Mouse (Mus musculus) CD8-positive naive resting alpha-beta T cell, adult 2 months (primary cell): ENCODE measurements around the gene Fgb.

Experiments used
- DNase-seq, 2 experiments: peaks; one replicate each; pipeline ENCODE4 v3.0.0; 2022; ENCODE audit warnings: low read depth in 2 of 2, low spot score in 2 of 2

Fgb gene

DNA sequence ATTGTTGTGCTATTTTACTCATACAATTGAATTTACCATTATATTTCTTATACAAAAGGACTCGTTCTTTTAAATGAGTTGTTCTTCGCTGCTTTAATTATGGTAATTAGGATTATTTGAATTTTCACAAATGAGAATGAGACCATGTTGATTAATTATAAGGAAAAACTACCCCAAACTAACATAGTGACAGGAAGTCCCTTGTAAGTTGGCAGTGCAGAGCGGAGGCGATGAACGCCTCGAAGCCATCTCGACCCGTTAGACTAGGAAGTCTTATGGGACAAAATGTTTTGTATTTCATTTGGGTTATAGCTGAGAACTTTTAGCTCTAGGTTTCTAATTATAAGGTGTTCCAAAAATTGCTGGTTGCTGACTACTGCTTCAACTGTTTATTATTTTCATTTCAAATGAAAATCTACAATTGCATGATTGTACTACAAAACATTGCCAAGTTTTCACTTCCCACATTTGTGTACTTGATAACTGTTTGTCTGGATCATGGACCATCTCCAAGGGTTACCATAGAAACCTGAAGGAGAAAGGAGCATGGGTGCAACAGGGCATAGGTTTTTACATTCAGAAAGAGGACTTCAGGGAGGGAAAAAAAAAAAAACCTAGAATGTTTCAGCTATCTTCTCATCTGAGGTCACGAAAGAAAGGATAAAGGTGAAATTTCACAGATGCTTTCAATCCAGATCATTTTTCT lies 22.0 kb downstream of the Fgb start:
- no peak for DNase-seq

DNA sequence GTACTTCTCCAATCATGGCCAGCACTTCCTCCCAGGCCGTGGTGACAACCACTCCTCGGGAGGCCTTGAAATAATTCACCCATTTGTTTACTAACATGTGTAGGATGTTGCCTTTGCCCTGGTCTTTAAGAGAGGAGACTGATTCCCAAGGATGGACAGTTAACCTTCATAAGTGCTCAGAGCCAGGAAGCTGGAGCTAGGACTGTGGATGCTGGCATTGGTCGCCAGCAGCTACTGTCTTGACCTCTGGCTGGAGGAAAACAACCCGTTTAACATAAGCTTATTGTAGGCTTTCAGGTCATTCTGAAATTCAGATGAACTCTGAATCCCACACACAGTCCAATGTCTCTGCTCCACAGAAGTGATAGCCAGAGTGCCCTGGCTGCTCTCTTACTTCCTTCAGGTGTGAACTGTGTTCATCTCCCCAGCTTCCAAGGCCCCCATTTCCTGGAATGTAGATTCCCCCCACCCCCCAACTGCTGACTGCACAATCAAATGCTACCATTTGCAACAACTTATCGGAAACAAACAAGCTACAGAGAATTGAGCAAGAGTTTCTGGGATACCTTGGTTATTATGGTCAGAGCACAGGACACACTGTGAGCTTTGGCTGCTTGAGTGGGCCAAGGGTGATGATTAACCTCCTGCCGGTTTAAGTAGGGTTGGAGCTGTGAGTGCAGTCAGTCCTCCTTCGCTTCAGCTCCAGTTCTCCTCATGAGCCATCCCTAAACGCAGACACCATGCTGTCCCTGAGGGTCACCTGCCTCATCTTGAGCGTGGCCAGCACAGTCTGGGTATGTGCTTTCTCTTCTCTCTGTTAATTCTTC lies 24.0 kb downstream of the Fgb start, which contains the start of gene Fga:
Fga (plus strand) TSS at position 602 of the 827 bp plus-strand sequence.
- DNase-seq = no peak

DNA sequence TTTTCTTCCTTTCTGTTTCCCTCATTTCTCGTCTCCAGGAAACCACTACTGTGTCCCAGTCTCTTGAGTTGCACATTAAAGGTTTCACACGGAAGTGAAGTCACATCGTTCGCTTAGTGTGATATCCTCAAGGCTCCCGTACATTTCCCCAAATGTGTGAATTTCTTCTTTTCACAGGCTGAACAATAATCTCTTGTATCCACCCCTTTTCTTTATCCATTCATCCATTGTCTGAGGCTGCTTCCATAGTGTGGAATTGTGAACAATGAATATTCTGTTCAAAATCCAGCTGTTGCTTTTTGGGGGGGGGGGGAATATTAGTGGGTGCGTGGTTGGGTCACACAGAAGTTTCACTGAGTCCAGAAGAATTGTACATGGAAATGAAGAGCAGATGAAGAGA lies 24.6 kb downstream of the Fgb start:
- no peak for DNase-seq

DNA sequence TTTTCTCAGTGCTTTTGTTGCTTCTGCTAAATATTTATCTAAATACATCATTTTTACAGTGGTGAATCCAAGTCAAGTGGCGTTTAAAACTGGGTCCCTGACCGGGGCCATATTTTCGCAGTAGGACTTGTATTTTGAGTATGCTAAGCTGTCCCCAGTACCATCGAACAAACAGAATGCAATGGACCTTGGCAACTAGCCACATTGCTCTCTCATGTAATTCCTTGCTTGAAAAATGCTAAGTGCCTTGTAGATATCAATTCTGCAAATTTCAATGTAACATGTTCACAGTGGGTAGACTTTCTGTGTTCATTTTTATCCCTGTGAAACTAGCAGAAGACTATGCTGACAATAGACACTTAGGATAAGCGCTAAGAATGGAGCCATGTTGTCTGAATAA lies 28.5 kb downstream of the Fgb start:
- DNase-seq = no peak

DNA sequence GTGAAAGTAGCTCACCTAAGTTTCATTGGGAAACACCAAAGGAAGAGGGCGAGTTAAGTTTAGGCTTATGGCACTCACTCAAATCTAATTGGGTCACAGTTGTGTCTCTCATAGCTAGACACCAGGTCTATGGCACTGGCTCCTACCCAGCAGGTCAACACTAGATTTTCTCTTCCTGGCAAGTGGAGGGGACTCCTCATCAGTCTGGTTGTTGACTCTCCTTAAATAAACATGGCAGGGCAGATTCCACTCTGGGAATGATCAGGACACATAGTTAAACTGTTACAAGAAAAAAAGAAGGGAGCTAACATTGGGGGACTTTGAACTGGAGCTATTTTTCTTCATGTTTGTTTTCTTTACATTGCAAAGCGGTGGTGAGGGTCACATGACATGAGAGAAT lies 29.3 kb downstream of the Fgb start:
- DNase-seq = no peak

DNA sequence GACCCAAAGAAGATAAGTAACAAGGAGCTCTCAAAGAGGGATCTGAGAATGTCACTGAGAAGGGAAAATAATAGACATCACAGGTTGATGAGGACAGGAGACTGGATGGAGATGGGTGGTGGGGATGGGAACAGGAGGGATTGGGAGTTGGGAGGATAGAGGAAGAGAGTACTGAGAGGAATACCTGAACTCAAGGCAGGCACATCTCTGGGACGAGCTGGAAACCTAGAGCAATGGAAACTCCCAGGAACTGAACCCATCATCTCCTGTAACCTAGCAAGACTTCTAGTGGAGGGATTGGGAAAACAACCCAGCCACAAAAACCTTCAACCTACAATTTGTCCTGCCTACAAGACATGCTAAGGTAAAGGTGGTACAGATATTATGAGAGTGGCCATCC lies 33.4 kb downstream of the Fgb start:
- DNase-seq = no peak

DNA sequence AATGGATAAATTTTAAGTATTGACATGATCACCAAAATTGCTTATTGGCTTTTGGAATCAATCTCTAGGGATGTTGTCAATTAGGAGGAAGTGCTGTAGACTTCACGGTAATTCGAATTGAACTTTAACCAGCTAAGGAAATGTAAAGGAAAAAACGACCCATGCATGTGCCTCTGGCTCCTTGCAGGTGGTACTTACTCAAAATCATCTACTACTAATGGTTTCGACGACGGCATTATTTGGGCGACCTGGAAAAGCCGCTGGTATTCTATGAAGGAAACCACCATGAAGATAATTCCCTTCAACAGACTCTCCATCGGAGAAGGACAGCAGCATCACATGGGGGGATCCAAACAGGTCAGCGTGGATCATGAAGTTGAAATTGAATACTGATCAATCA lies 35.7 kb downstream of the Fgb start:
- no peak for DNase-seq

DNA sequence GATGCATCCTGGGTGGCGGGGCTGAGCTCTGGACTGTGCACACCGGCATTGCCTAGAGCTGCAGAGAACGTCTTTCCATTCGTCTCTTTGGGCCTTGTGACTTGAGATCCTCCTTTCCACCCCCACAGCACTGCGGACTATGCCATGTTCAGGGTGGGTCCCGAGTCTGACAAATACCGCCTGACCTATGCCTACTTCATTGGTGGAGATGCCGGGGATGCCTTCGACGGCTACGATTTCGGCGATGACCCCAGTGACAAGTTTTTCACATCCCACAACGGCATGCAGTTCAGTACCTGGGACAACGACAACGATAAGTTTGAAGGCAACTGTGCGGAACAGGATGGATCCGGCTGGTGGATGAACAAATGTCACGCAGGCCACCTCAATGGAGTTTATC lies 37.0 kb downstream of the Fgb start:
- no peak for DNase-seq

DNA sequence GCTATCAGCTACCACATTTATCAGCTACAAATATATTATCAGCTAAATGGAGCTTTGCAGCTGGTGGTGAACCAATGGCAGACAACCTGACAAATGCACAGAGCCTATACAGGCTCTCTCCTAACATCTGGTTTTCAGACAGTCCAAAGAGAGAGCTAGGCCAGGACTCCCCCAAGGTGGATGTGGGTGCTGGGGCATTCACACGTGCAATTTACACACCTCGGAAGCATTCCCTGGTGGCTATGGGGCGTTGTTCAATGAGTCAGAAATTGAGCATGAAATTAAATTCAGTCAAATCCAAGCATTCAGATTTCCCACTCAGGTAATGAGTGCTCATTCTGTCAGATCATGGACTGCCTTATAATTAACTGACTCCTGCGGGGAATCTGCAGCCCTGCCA lies 38.1 kb downstream of the Fgb start:
- DNase-seq = no peak

DNA sequence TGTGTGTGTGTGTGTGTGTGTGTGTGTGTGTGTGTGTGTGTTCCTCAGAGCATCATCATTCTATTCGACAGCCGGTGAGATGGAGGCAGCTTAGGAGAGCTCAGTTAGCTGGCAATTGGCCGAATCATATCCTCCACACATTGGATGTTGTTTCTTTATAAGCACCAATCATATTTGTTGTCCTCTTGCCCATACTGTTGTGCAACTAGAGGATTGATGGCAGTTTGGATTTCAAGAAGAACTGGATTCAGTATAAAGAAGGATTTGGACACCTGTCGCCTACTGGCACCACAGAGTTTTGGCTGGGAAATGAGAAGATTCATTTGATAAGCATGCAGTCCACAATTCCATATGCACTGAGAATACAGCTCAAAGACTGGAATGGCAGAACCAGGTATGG lies 38.5 kb downstream of the Fgb start:
- DNase-seq = no peak

DNA sequence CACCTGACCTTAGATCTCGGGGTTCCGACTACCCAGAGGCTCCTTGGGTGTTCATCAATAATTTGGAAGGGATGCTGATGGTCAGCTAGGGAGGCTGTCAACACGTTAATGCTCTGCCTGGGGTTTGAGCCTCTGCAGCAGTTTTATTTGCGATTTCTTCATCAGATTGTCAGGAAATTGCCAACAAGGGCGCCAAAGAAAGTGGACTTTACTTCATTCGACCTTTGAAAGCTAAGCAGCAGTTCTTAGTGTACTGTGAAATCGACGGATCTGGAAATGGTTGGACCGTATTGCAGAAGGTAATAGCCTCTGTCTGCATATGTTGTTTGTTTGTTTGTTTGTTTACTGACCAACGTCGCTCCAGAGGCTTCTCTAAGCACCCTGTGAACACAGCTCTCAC lies 39.4 kb downstream of the Fgb start:
- no peak for DNase-seq

DNA sequence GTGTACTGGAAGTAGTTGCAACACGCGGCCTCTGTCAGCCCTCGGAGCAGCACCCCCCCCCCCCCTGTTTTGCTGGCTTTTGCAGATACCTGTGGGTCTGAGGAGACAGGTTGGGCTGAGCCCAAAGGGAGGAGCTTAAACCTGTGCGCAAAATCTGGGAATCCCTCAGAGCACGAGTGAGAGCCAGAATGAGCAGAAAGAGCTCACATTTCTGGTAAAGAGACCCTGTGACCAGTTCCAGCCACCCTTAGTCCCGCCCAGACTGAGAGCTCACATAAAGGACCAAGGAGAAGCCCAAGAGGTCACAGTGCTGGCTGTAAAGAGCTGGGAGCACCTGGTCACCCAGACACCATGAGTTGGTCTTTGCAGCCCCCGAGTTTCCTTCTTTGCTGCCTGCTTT lies 42.1 kb downstream of the Fgb start, which contains the start of gene Fgg:
Fgg (plus strand) TSS at position 168 of the 400 bp plus-strand sequence.
- no peak for DNase-seq

DNA sequence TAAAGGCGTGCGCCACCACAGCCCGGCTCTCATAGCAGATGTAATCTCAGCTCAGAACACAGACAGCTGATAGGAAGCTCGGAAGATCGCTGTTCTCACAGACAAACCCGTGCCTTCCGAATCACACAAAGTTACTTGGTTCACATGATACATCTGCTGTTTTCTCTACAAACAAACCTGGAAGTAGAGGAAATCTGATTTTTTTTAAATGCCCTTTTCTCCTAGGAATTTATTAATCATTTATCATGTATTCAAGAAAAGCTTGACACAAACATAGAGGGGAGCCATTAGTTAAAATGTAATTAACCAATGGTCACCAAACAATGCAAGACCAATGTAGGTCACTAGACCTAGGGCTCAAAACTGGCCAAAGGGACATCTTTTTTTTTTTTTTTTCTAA lies 44.9 kb downstream of the Fgb start:
- no peak for DNase-seq

DNA sequence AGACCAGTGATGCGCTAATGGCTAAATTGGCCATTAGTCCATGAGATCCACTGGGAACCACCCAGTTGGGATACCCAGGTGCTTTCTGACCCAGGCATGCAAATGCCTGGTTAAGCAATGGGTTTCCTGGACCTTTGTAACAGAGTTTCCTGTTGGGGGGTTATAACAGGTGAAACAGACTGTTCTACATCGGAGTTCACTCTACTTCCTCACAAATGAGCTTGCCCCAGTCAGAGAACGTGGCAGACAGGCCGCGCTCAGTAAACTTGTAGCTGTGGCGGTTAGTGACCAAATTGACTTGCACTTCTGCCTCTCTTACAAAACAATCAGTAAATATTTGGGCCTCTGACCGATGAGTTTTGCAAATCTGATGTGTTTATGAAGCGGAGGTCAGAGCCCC lies 46.6 kb downstream of the Fgb start:
- DNase-seq = no peak

DNA sequence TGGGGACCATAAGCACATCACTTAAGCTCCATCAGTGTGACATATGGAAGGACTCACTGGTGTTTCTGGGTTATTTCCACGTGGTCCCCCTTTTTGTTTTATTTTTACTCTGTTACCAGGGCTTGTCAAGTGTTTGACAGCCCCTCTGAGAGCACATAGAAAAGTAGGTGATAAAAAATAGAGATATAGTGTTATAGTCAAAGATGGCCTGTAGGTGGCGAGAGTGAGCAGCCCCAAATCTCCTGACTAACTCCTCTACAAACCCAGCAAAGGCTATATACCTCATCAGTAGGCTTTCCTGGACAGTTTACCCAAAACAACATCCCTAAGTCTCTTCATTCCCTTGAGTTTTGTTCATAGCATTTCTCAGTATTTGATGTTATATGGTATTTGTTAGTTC lies 47.5 kb downstream of the Fgb start:
- DNase-seq = peak; percentile 3 to 20

DNA sequence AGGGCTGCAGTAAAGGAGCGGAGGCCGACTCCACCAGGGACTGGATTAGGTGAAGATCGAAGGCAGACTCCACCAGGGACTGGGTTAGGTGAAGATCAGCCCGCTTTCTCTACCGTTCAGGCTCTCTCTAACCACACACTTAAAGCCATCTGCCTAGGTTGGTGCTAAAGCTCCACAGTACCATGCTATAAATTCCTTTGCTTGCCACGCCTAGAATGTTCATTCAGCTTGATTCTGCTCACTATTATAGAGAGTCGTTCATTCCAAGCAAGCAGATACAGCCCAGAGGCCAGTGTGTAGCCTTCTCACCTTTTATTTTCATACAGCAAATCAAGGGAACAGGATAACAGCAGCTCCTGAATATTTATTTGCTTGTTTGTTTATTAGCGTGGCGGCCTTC lies 49.7 kb downstream of the Fgb start:
- DNase-seq = no peak

DNA sequence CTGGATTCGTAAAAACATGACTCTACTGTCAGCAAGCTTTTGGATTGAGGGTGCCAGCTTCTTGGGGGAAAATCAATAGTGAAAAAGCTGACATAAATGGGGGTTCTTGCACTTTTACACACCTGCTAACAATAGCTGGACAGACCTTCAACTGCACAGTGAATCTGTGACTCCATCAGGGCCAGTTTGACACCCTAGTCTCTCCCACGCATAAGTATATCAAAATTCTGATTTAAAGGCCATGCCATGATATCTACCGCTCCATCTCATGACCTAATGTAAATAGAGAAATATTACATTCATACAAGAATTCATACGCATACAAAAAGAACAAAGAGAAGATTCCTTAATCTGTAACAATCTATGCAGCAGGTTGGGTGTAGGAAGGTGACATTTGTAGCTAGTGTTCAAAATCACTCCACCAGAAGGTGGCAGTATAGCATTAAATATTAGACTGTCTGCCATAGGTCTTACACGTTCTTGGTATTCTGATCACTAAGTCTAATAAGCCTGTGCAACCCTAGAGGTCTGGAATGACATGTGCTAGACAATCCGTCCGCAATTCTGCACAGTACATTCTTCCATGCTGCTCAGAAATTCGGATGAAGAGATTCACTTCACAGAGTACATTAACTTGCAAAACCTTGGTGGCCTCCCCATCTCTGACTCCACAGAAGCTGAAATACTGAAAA lies 50.7 kb downstream of the Fgb start:
- peak; percentile 7 to 10 for DNase-seq

DNA sequence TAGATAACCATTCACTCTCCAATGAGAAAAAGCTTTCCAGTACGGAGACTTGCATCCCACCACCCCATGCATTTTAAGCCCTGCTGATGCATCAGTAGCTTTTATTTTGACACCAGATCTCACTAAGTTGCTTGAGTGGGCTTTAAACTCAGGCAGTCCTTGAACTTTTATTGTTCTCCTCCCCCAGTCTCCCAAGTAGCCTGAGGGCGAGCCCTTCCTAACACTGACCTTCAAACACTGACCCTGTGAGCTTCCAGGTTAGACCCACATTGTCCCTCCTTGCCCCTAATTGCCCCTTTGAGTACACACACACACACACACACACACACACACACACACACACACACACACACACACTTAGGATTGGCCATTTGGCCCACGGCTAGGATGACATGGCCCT lies 53.0 kb downstream of the Fgb start:
- no peak for DNase-seq

DNA sequence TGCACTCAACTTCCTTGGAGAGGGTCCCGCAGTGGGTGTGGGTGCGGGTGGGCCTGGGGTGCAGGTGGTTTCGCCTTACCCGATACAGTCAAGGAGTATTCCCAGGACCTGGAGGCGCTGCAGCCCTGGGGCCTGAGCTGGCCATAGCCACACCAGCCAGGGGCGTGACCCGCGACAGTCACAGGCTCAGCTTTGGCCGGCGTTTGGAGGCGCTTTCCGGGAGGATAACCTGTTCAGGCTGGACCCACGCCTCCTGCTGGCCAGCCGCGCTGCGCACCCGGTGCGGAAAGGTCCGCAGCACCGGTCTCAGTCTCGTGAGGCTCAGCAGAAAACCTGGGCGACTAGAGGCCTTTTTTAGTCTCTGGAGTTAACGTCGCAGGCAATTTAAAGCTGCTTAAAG lies 54.3 kb downstream of the Fgb start:
- DNase-seq = no peak

DNA sequence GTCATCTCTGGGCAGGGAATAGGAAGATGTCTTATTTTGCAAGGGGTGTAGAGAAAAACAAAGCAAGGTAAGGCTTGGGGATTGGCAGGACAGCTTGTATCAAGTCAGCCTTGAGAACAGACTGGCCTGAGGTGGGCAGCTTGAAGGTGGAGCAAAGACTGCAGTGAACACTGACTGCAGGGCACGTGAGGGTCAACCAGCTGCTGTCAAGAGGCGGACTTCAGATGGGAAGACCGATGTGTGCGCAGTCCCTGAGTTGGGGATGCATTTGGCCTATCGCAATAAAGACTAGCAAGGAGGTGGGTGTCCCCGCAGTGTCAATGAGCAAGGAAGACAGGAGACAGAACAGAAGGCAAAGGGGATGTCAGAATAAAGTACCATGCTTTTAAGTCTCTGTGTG lies 56.7 kb downstream of the Fgb start:
- no peak for DNase-seq

DNA sequence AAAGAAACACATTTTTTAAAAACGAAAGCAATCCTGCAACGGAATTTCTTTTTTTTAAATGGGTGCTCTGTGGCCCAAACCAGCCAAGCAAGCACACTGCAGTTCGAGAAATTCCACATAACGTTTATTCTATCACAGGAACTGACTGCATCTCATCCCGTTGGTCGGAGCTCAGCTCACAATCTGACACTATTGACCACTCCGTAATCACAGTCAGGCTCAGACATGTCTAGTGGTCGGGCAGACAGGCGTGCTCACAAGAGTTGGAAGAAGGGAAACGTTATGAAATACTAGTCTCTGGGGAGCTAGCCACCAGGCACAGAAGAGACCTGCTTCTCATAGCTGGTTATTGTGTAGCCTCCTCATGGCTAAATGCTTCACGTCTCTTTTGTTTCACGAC lies 57.7 kb downstream of the Fgb start:
- DNase-seq = no peak
